Mouse (Mus musculus) lung, embryonic 16.5 days (tissue): ENCODE data around the gene Mapkapk5. TPM values are rescaled to one million over a fixed set of nuclear protein-coding genes. Genes with fewer than 3 reads are reported as not detected.

Experiments used
- ATAC-seq: fragments of 200-750 bp; cut with Nextera tagmentation; 2 replicates; pipeline ENCODE4 v1.8.0; 2017; ENCODE audit warnings: low read depth, mild to moderate bottlenecking, moderate library complexity
- H3K27ac ChIP-seq: fragments of 300-500 bp; sonication (generic); 2 replicates; pipeline ENCODE4 v1.5.1; 2014; ENCODE audit warnings: mild to moderate bottlenecking, control low read depth, low read length
- H3K27me3 ChIP-seq: fragments of 300-500 bp; sonication (generic); 2 replicates; pipeline ENCODE4 v1.6.1; 2014; ENCODE audit warnings: low read depth, low read length, mixed read lengths; ENCODE audit not compliant: control insufficient read depth, insufficient read depth
- H3K36me3 ChIP-seq: fragments of 300-500 bp; sonication (generic); 2 replicates; pipeline ENCODE4 v1.6.1; 2014; ENCODE audit warnings: low read length; ENCODE audit not compliant: control insufficient read depth, insufficient read depth
- H3K4me1 ChIP-seq: fragments of 300-500 bp; sonication (generic); replicated peaks from 2 replicates; pipeline ENCODE4 v1.6.1; 2014; ENCODE audit warnings: low read length, mixed read lengths; ENCODE audit not compliant: control insufficient read depth, insufficient read depth
- H3K4me2 ChIP-seq: fragments of 300-500 bp; sonication (generic); 2 replicates; pipeline ENCODE4 v1.6.1; 2014; ENCODE audit warnings: low read depth, low read length, control low read depth
- H3K4me3 ChIP-seq: fragments of 300-500 bp; sonication (generic); 2 replicates; pipeline ENCODE4 v1.5.1; 2014; ENCODE audit warnings: mild to moderate bottlenecking, low read length, control low read depth
- H3K9ac ChIP-seq: fragments of 300-500 bp; sonication (generic); 2 replicates; pipeline ENCODE4 v1.6.1; 2014; ENCODE audit warnings: low read length, control low read depth
- H3K9me3 ChIP-seq: fragments of 300-500 bp; sonication (generic); 2 replicates; pipeline ENCODE4 v1.6.1; 2016; ENCODE audit warnings: low read length; ENCODE audit not compliant: control insufficient read depth
- WGBS: fragments of 180-500 bp; shearing (Covaris S2); extraction: QIAGEN DNeasy Blood & Tissue Kit; methylation state at CpG from one replicate; pipeline ENCODE4 v1.1.7; 2014; 5-methylcytosine and 5-hydroxymethylcytosine counted together
- polyA plus RNA-seq: library from polyadenylated mRNA; unstranded; fragments of >200 nt; fragmentation: Nextera tagmentation; extraction: Ambion mirVana; gene quantifications from 2 replicates; pipeline ENCODE4 v1.2.1, GENCODE M21; 2015

Mapkapk5 gene
- polyA plus RNA-seq, 1 experiment from 2014 or later = 45.3 TPM

DNA sequence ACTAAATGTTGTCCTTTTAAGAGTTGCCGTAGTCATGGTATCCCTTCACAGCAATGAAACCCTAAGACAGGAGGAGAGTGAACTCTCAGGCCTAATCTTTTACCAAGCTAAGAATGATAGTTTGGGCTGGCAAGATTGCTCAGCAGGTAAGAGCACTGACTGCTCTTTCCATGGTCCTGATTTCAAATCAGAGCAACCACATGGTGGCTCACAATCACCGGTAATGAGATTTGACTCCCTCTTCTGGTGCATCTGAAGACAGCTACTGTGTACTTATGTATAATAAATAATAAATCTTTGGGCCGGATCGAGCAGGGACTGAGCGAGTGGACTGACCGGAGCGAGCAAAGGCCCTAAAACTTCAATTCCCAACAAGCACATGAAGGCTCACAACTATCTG, 4.5 kb downstream of the Mapkapk5 start:
- Histone ChIP-seq H3K9ac (no peak overlapping the region), H3K36me3 (peaks cover 2% of the 10 kb centered on the region; the same call in 1 of the 2 replicates), H3K27ac (no peak overlapping the region), H3K4me3 (no peak overlapping the region), H3K4me2 (no peak overlapping the region), H3K27me3 (no peaks in the 10 kb centered on the region), H3K4me1 (peaks cover 12% of the 10 kb centered on the region), H3K9me3 (no peaks in the 10 kb centered on the region)
- ATAC-seq = no peak
- WGBS = 76% methylated on average over 7 of the region's 7 CpGs

DNA sequence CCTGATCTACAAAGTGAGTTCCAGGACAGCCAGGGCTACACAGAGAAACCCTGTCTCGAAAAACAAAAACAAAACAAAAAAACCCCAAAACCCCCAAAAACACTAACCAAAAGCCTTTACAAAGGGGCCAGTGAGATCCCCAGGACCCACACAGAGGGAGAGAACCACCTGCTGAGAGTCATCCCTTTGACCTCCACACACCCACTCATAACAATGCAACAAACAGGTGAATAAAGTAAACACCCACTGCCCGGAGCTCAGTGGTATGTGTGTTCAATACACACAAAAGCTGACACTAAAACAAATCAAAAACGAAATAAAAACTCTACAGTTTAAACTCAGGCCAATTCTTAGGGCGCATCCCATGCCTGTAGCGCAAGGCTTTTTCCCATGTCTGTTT, 5.6 kb downstream of the Mapkapk5 start:
- WGBS = 90% methylated on average over 5 of the region's 5 CpGs

DNA sequence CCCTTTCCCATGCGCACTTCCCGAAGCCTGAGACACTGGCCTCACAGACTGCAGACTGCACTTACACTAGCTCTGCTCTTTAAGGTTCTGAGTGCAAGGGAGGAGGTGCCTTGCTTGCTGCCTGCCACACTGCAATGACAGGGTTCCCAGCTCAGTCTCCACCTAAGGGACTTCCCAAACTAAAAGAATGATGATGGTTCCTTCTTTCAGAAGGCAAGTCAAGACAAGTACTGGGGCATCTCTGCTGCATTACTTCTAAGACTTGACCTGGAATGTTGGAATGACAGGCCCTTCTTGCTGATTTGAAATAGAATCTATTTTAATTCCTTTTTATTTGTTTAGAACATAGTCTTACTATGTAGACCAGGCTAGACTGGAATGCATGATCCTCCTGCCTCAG, 8.1 kb downstream of the Mapkapk5 start:
- 90% methylated on average over 2 of the region's 2 CpGs for WGBS
- H3K27me3 ChIP-seq = no peaks in the 10 kb centered on the region
- H3K36me3 ChIP-seq = peaks cover 29% of the 10 kb centered on the region
- H3K9me3 ChIP-seq = no peaks in the 10 kb centered on the region
- no peak for ATAC-seq
- 0 out of 2 replicates have a peak, but pooled peaks cover 1% of the 10 kb centered on the region for H3K4me1 ChIP-seq
- no peak overlapping the region for H3K9ac ChIP-seq
- no peak overlapping the region for H3K4me2 ChIP-seq
- H3K4me3 ChIP-seq = no peak overlapping the region
- no peak overlapping the region for H3K27ac ChIP-seq

More for the DNA sequence above, 5.6 kb downstream of the Mapkapk5 start:
- no peak overlapping the region for H3K4me2 ChIP-seq
- no peak overlapping the region for H3K27ac ChIP-seq
- peaks cover 11% of the 10 kb centered on the region for H3K36me3 ChIP-seq
- no peak overlapping the region for H3K4me3 ChIP-seq
- peaks cover 12% of the 10 kb centered on the region for H3K4me1 ChIP-seq
- no peaks in the 10 kb centered on the region for H3K27me3 ChIP-seq
- H3K9ac ChIP-seq = no peak overlapping the region
- no peak for ATAC-seq
- H3K9me3 ChIP-seq = no peaks in the 10 kb centered on the region

DNA sequence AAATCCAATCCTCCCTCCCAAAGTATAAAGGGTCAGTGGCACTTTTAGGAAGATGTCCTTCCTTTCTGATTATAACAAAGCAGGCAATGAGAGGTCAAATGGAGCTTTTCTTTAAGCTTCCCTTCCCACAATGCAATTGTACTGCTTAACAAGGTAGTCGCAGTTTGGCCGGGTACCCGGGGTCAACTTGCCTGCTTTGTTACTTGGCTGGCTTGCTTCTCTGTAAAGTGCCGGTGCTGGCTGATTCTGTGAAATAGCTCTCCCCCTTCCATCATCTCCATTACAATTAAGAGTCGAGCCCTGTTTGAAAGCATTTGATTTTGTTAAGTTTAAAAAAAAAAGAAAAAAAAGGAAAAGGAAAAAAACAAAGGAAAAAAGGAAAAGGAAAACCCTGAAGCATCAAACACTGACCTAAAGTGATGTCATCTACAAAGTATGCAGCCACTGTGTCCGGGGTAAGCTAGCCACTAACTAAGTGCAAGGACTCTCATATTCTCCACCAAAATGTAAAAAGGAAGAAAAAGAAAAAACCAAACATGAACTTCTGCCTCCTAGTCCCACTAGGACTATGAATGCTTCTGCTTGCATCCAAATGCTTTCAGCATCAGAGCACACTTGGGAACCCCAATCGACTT, 8.7 kb downstream of the Mapkapk5 start:
- Histone ChIP-seq H3K27me3 (no peaks in the 10 kb centered on the region), H3K4me1 (no peaks in the 10 kb centered on the region), H3K4me3 (no peak overlapping the region), H3K9ac (no peak overlapping the region), H3K4me2 (no peak overlapping the region), H3K36me3 (peaks cover 34% of the 10 kb centered on the region), H3K27ac (no peak overlapping the region), H3K9me3 (no peaks in the 10 kb centered on the region)
- 68% methylated on average over 7 of the region's 7 CpGs for WGBS
- ATAC-seq = no peak

DNA sequence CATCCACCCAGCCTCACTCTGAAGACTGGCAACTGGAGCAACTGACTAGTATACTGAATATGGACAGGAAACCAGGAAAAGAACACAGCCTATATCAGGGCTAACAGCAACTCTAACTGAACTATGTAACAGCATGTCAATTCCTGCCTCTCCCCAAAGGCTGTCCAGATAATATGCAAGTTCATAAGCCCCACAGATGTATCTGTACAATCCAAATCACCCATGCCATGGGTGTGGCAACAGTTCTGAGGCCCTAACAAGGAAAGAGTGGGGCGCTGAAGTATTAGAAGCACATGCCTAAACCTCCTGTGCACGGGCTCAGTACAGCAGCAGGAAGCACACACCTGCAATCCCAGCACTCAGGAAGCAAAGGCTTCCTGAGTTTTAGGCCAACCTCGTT, 10.6 kb downstream of the Mapkapk5 start:
- no peak overlapping the region for H3K4me3 ChIP-seq
- WGBS = 89% methylated on average over 3 of the region's 3 CpGs
- H3K9ac ChIP-seq = no peak overlapping the region
- H3K27me3 ChIP-seq = no peaks in the 10 kb centered on the region
- no peak overlapping the region for H3K4me2 ChIP-seq
- peaks cover 45% of the 10 kb centered on the region for H3K36me3 ChIP-seq
- H3K4me1 ChIP-seq = no peaks in the 10 kb centered on the region
- no peaks in the 10 kb centered on the region for H3K9me3 ChIP-seq
- no peak overlapping the region for H3K27ac ChIP-seq
- no peak for ATAC-seq

DNA sequence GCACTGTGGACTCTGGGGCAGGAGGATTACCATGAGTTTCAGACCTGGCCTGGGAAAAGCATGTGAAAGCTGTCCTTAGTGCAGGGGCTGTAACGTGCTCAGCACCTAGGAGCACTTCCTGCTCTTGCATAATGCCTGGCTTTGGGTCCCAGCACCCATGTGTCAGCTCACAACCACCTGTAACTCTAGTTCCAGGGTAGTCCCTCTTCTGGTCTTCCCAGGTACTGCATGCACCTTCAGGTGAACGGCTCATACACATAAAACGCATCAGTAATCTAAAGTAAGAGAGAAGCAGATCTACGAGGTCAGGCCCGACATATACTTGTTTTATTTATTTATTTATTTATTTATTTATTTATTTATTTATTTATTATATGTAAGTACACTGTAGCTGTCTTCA, 11.2 kb downstream of the Mapkapk5 start:
- H3K4me1 ChIP-seq = no peaks in the 10 kb centered on the region
- H3K9ac ChIP-seq = no peak overlapping the region
- no peaks in the 10 kb centered on the region for H3K27me3 ChIP-seq
- H3K4me3 ChIP-seq = no peak overlapping the region
- H3K27ac ChIP-seq = no peak overlapping the region
- H3K36me3 ChIP-seq = peaks cover 48% of the 10 kb centered on the region
- 91% methylated on average over 5 of the region's 5 CpGs for WGBS
- no peak overlapping the region for H3K4me2 ChIP-seq
- no peak for ATAC-seq
- no peaks in the 10 kb centered on the region for H3K9me3 ChIP-seq

DNA sequence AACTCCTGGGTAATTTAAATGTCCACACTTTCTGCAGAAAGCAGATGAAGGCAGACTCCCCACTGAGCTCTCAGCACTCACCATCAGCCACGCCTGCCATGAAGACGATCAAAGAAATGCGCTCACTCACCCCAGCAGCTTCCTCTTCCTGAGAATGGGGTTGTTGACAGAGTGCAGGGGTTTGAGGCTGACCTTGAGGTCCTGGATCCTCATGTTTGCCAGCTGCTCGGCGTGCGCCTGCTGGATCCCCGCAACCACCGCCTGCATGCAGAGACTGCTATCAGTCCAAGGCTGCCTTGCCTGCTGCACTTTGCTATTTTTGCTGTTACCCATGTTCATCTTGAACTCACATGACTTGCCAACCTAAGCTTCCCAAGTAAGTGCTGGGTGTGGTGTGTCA, 18.7 kb downstream of the Mapkapk5 start:
- Histone ChIP-seq H3K36me3 (peaks cover 55% of the 10 kb centered on the region), H3K27me3 (no peaks in the 10 kb centered on the region), H3K27ac (no peak overlapping the region), H3K4me3 (no peak overlapping the region), H3K4me1 (no peaks in the 10 kb centered on the region; the same call in 1 of the 2 replicates), H3K9me3 (no peaks in the 10 kb centered on the region), H3K9ac (no peak overlapping the region), H3K4me2 (no peak overlapping the region)
- 43% methylated on average over 8 of the region's 8 CpGs for WGBS
- ATAC-seq = peak; percentile 77

DNA sequence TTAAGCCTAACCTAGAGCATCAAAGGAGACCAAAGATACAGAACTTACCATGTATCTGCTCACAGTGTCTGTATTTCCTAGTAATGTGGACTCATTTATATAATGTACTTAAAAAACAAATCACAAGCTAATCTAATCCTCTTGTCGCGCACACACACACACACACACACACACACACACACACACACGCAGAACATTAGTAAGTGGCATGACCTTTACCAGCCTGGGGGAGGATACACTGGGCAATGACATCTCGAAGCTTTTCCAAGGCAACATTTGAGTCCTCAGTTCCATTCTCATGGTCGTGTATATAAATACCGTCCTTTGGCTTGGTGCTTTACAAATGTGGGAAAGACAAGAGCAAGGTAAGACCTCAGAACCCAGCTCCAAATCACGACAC, 19.2 kb downstream of the Mapkapk5 start:
- 71% methylated on average over 7 of the region's 7 CpGs for WGBS
- Histone ChIP-seq H3K4me1 (no peaks in the 10 kb centered on the region; the same call in 1 of the 2 replicates), H3K4me2 (no peak overlapping the region), H3K4me3 (no peak overlapping the region), H3K9me3 (no peaks in the 10 kb centered on the region), H3K36me3 (peaks cover 55% of the 10 kb centered on the region), H3K27me3 (no peaks in the 10 kb centered on the region), H3K9ac (no peak overlapping the region), H3K27ac (no peak overlapping the region)
- ATAC-seq = 0 out of 2 replicates have a peak, but pooled peaks have one; percentile 6

DNA sequence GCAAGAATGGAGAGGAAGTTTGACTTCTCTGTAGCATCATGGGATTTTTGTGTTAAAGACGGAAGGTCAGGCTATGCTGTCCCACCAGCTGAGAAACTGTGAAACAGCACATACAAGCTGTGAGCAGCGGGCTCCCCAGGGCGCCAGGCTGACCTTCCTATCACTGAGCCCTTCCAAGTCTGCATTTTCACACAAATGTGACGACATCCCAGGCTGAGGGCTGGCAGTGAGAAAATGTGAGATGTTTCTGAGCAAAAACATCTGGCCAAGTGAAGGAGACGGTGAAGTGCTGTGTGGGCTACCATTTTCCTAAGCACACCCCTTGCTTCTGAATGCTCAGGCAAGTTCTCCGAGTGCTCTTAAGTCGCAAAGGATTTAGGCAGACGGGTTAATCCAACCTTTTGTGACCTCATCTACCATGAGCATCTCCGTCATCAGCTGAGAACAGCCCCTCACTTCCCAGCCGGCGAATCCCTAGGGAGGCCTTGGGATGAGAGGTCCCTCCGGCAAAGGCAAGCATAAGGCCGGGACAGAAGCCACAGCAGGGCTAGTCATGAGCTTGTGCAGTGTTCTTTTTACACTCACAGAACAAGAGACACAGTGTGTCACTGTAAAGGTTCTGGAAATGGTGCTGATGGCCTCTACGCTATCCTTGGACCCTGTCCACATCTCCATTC, 19.8 kb downstream of the Mapkapk5 start:
- H3K27me3 ChIP-seq = no peaks in the 10 kb centered on the region
- no peak overlapping the region for H3K27ac ChIP-seq
- peak; percentile 80 for ATAC-seq
- H3K9me3 ChIP-seq = no peaks in the 10 kb centered on the region
- peaks cover 53% of the 10 kb centered on the region for H3K36me3 ChIP-seq
- H3K4me2 ChIP-seq = no peak overlapping the region
- H3K4me1 ChIP-seq = no peaks in the 10 kb centered on the region; the same call in 1 of the 2 replicates
- H3K9ac ChIP-seq = no peak overlapping the region
- WGBS = 62% methylated on average over 14 of the region's 14 CpGs
- no peak overlapping the region for H3K4me3 ChIP-seq
